Mouse (Mus musculus) limb, embryonic 14.5 days (tissue): ENCODE data around the gene B020031M17Rik. TPM values are rescaled to one million over a fixed set of nuclear protein-coding genes. Genes with fewer than 3 reads are reported as not detected.
"Not testable (repeated sequence)": the region's sequence is repeated elsewhere in the genome, so short reads cannot be mapped to it uniquely, and the experiment has no call there.

Experiments
- ATAC-seq: fragments of 200-750 bp; cut with Nextera tagmentation; 2 replicates; pipeline ENCODE4 v1.8.0; 2017; ENCODE audit warnings: low read depth, moderate number of reproducible peaks, moderate TSS enrichment; ENCODE audit not compliant: low FRiP score
- DNase-seq: peaks from one replicate; pipeline ENCODE4 v3.0.0-alpha.2; 2015; ENCODE audit warnings: low spot score
- H3K27ac ChIP-seq: fragments of 300-500 bp; sonication (generic); replicated peaks from 2 replicates; pipeline ENCODE4 v1.5.1; 2014; ENCODE audit warnings: low read depth, mild to moderate bottlenecking, low read length, moderate library complexity, mixed read lengths
- H3K27me3 ChIP-seq: fragments of 300-500 bp; sonication (generic); 2 replicates; pipeline ENCODE4 v1.6.1; 2014; ENCODE audit warnings: low read length, mixed read lengths; ENCODE audit not compliant: control insufficient read depth, insufficient read depth
- H3K36me3 ChIP-seq: fragments of 300-500 bp; sonication (generic); 2 replicates; pipeline ENCODE4 v1.6.1; 2014; ENCODE audit warnings: mild to moderate bottlenecking, low read length, moderate library complexity, mixed read lengths; ENCODE audit not compliant: control insufficient read depth, insufficient read depth
- H3K4me1 ChIP-seq: fragments of 300-500 bp; sonication (generic); 2 replicates; pipeline ENCODE4 v1.6.1; 2014; ENCODE audit warnings: antibody characterized with exemption, low read length, mixed read lengths; ENCODE audit not compliant: control insufficient read depth, insufficient read depth
- H3K4me2 ChIP-seq: fragments of 300-500 bp; sonication (generic); replicated peaks from 2 replicates; pipeline ENCODE4 v1.6.1; 2014; ENCODE audit warnings: low read depth, mild to moderate bottlenecking, low read length, moderate library complexity; ENCODE audit not compliant: severe bottlenecking
- H3K4me3 ChIP-seq: fragments of 300-500 bp; sonication (generic); replicated peaks from 2 replicates; pipeline ENCODE4 v1.5.1; 2014; ENCODE audit warnings: low read length
- H3K9ac ChIP-seq: fragments of 300-500 bp; sonication (generic); 2 replicates; pipeline ENCODE4 v1.6.1; 2014; ENCODE audit warnings: mild to moderate bottlenecking, low read depth, low read length, moderate library complexity; ENCODE audit not compliant: severe bottlenecking
- H3K9me3 ChIP-seq: fragments of 300-500 bp; sonication (generic); 2 replicates; pipeline ENCODE4 v1.6.1; 2016; ENCODE audit warnings: low read length; ENCODE audit not compliant: control insufficient read depth
- WGBS: fragments of 180-500 bp; shearing (Covaris S2); extraction: QIAGEN DNeasy Blood & Tissue Kit; methylation state at CpG from one replicate; pipeline ENCODE4 v1.1.7; 2014; 5-methylcytosine and 5-hydroxymethylcytosine counted together
- polyA plus RNA-seq, 2 experiments: library from polyadenylated mRNA; depleted of rRNA in 1 of 2; stranded (reverse) in 1 of 2; unstranded in 1 of 2; fragments of >200 nt; fragmentation: Nextera tagmentation in 1 of 2; extraction: Ambion mirVana in 1 of 2; gene quantifications; 2 replicates each; pipeline versions ENCODE4 v1.2.1 to v1.2.3; 2012 to 2014

B020031M17Rik gene
- polyA plus RNA-seq (2012; rRNA removed) (0.13 TPM in 1 of 2 replicates, not detected in the other), polyA plus RNA-seq (2014; fragmentation: Nextera tagmentation; extraction: Ambion mirVana) (not detected in 2 replicates)

DNA sequence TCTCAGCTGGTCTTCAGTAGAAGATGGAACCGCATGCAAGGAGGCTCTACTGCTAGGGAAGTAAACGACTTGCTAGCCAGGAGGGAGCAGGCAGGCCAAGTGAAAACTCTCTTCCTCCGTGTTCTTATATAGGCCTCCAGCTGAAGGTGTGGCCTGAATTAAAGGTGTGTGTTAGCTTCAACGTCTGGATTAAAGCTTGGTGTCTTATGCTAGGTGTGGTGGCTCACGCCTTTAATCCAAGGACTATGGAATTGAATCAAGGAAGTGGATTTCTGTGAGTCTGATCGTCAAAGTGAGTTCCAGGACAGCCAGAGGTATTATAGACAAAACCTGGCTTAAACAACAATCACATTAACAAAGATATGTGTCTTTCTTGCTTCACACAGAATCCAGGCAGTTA lies at the start of gene B020031M17Rik:
Gene B020031M17Rik (minus strand): TSS at position 101 of the 400 bp plus-strand sequence.
- not testable (repeated sequence) for H3K4me1 ChIP-seq, H3K36me3 ChIP-seq, H3K9me3 ChIP-seq, H3K4me2 ChIP-seq, DNase-seq, H3K27ac ChIP-seq, H3K4me3 ChIP-seq, H3K9ac ChIP-seq, ATAC-seq, H3K27me3 ChIP-seq
- 74% methylated on average over 2 of the region's 6 CpGs for WGBS

DNA sequence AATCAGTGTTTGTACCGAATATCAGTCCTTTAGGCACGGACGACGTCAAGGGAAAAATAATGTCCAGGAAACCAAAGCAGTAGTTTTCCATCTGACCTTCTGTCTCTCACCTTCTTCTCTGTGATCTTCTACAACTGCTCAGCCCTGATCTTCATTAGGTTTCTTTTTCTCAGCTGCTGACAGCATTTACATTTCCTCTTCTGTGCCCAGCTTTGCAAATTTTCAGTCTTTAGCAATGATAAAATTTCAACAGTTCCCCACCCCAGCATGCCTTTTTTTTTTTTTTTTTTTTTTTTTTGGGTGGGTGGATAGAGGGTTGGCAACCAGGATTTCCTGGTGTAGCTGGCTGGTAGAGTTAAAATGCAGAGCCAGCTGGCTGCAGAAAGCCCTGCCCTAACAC lies 48.6 kb upstream of the B020031M17Rik start:
- not testable (repeated sequence) for H3K9me3 ChIP-seq, H3K4me1 ChIP-seq, H3K36me3 ChIP-seq, ATAC-seq, H3K4me2 ChIP-seq, H3K4me3 ChIP-seq, H3K27ac ChIP-seq, DNase-seq, H3K27me3 ChIP-seq, H3K9ac ChIP-seq
- WGBS, result no CpG with 5 or more reads among the region's 4 CpGs

DNA sequence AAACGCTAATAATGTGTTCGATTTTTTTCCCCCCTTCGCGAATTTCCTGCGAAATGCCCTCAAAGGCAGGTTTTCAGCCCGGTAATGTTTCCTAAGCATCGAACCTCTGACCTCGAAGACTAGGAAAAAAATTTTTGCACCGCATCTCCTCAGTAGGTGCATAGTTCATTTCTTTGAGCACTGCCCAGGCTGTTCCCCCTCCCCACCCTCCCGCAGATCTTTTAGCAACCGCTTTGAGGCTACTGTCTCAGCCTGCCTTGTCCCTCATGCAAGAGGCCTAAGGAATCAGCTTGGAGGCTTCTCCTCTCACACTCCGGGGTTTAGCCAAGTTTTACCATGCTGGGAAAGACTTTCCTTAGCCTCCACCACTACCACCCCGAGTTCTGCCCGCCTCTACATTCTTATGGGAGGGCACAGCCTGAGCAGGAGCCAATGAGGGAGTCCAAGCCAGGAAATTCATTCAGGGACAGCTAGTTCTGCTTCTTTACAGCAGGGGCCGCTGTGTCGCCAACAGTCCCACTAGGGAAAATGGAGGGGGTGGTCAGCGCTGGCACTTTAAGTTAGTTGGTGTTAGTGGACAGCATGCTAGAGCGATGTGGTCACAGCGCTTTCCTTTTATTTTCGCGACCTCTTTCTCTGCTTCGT lies 48.0 kb upstream of the B020031M17Rik start:
- not testable (repeated sequence) for H3K27me3 ChIP-seq

DNA sequence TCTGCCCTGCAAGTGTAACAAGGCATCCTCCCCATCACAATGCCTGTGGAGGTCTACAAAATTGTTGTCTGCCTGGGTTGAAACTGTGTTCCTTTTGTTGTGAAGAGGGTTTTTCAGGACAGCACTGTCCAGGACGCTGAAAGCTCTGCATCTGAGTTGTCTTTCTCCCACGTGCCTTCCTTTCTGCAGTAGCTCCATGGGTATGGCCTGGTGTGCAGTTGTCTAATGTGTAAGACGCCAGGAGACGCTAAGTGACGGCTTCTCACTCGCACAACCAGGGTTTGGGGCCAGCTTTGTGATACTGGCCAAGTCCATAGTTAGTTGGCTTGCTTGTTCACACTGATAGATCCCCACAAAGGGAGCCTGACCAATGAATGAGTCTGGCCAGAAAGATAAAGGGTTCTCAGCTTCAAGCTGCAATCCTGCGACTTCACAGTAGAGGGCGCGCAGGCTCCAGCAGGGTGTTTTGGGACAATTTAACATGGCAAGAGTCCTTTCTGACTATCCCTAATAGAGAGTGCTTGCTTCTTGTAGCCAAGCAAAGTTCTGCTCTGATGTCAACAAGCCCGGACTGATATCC lies 41.4 kb upstream of the B020031M17Rik start:
- not testable (repeated sequence) for H3K36me3 ChIP-seq, H3K9ac ChIP-seq, H3K4me2 ChIP-seq, H3K9me3 ChIP-seq, ATAC-seq, DNase-seq, H3K4me3 ChIP-seq, H3K4me1 ChIP-seq, H3K27me3 ChIP-seq, H3K27ac ChIP-seq
- no CpG with 5 or more reads among the region's 10 CpGs for WGBS

More for the DNA sequence above, 48.0 kb upstream of the B020031M17Rik start:
- H3K4me1 ChIP-seq, H3K9me3 ChIP-seq, H3K36me3 ChIP-seq, H3K4me3 ChIP-seq, H3K4me2 ChIP-seq, H3K9ac ChIP-seq, DNase-seq, H3K27ac ChIP-seq: not testable (repeated sequence)
- peak; percentile 55; the same call in 1 of the 2 replicates for ATAC-seq
- no CpG with 5 or more reads among the region's 22 CpGs for WGBS

DNA sequence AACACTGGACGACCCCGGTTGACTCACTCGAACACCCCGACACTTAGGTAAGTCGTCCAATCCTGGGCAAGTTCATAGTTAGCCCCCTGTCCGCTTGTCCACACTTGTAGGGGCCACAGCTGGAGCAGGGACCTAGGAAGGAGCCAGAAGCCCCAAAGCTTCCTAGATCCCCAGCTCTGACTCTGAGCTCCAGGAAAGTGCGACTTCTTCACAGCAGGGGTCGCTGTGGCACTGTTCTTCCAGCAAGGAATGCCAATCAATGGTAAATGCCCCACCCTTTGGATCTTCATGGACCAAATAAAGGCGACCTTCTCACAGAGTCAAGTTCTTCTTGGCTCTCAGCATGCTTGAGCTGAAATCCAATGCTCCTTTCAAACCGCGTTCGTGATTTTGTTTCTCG lies 40.7 kb upstream of the B020031M17Rik start:
- not testable (repeated sequence) for H3K4me1 ChIP-seq, H3K36me3 ChIP-seq, H3K27ac ChIP-seq, H3K9ac ChIP-seq, ATAC-seq, H3K27me3 ChIP-seq, DNase-seq, H3K4me3 ChIP-seq, H3K9me3 ChIP-seq, H3K4me2 ChIP-seq
- no CpG with 5 or more reads among the region's 13 CpGs for WGBS

DNA sequence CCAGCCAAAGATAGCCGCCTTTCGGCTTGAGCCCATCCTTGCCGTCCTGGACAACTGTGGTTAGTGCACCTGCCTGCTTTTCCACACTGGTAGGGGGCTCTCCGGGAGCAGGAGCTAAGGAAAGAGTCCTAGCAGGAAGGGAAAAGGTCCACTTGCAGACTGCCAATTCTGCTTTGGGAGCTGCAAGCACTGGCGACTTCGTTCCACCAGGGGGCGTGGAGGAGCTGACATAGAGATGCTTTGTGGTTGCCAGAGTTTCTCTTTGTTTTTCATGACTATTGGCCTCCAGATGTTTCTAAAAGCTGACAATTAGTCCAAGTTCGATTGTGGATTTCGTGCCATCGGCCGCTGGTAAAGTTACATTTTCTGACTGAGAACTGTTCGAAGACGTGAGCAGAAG lies 18.6 kb upstream of the B020031M17Rik start:
- H3K4me3 ChIP-seq, ATAC-seq, H3K4me1 ChIP-seq, H3K27me3 ChIP-seq, DNase-seq, H3K27ac ChIP-seq, H3K4me2 ChIP-seq, H3K9me3 ChIP-seq, H3K36me3 ChIP-seq, H3K9ac ChIP-seq: not testable (repeated sequence)
- no CpG with 5 or more reads among the region's 13 CpGs for WGBS

DNA sequence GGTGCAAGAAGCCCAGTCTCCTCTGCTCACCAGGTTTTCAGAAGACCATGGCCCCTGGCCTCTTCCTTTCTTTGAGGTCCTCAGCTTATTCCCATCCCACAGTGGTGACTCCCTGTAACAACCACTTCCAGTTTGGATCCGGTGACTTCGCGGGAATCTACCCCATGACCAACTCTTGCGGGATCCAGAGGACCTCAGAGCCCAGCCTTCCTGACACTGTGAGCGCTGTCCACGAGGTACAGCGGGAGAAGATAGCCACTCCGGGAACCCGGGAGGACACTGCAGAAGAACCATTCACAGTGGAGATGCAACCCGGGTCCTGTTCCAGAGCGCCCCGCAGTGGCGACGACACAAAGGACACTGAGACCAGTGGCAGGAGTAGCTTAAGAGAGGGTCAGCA lies 17.6 kb upstream of the B020031M17Rik start:
- ATAC-seq, H3K36me3 ChIP-seq, H3K4me2 ChIP-seq, H3K9me3 ChIP-seq, H3K4me1 ChIP-seq, H3K27me3 ChIP-seq, H3K4me3 ChIP-seq, H3K9ac ChIP-seq, H3K27ac ChIP-seq, DNase-seq: not testable (repeated sequence)
- no CpG with 5 or more reads among the region's 14 CpGs for WGBS

DNA sequence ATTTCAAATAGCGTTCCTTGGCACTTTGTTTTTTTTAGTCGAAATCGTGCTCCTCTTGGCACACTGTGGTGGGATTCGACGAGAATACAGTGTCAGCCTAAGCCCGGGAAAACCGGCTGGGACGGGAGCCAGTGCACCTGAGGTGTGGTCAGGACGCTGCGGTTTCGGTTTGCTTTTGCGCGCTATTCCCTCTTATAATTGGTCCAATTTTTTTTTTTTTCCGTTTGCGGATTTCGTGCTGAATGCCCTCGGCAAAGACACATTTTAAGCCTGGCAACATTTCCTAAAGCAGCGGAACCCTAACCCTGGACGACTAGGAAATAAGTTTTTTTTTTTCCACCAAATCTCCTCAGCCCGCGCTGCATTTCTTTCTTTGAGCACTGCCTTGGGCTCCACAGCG lies 15.4 kb upstream of the B020031M17Rik start:
- WGBS, result 2% methylated on average over 17 of the region's 22 CpGs
- H3K4me2 ChIP-seq, result 0 out of 2 replicates have a peak overlapping the region, but pooled peaks have one; percentile 23
- 0 out of 2 replicates have a peak overlapping the region, but pooled peaks have one; percentile 16 for H3K4me3 ChIP-seq
- H3K27ac ChIP-seq, H3K36me3 ChIP-seq, H3K9me3 ChIP-seq, DNase-seq, H3K27me3 ChIP-seq, H3K4me1 ChIP-seq, H3K9ac ChIP-seq: not testable (repeated sequence)
- ATAC-seq, result 0 out of 2 replicates have a peak, but pooled peaks have one; percentile 23
